Mouse (Mus musculus) ES-E14 (cell line): ENCODE data around the gene 4930518I15Rik. TPM values are rescaled to one million over a fixed set of nuclear protein-coding genes. Genes with fewer than 3 reads are reported as not detected.

ENCODE experiments used
- DNase-seq: peaks from one replicate; pipeline ENCODE4 v3.0.0-alpha.2; 2013; ENCODE audit warnings: low read depth, low spot score
- H3K27ac ChIP-seq: 2 replicates; pipeline ENCODE4 v1.5.1; 2012; ENCODE audit warnings: low read depth, mild to moderate bottlenecking, low read length, moderate library complexity, mixed read lengths; ENCODE audit not compliant: poor library complexity, insufficient read depth, severe bottlenecking
- H3K36me3 ChIP-seq: 2 replicates; pipeline ENCODE4 v1.6.1; 2012; ENCODE audit warnings: mild to moderate bottlenecking, low read length, moderate library complexity, mixed read lengths; ENCODE audit not compliant: control insufficient read depth, poor library complexity, insufficient read depth, severe bottlenecking
- H3K4me1 ChIP-seq, 2 experiments: fragments of 150-350 bp in 1 of 2; sonication (generic) in 1 of 2; 2 replicates each; pipeline ENCODE4 v1.6.1; 2012; ENCODE audit warnings: low read length in 2 of 2, mild to moderate bottlenecking in 1 of 2, mixed read lengths in 1 of 2; ENCODE audit not compliant: control insufficient read depth in 2 of 2, insufficient read depth in 2 of 2, poor library complexity in 1 of 2
- H3K4me3 ChIP-seq, 2 experiments: fragments of 150-350 bp in 1 of 2; sonication (generic) in 1 of 2; 2 replicates each; pipeline ENCODE4 v1.5.1; 2012; ENCODE audit warnings: low read length in 2 of 2, low read depth in 1 of 2, mild to moderate bottlenecking in 1 of 2, mixed read lengths in 1 of 2; ENCODE audit not compliant: insufficient read depth in 1 of 2, poor library complexity in 1 of 2, severe bottlenecking in 1 of 2
- H3K9ac ChIP-seq: 2 replicates; pipeline ENCODE4 v1.6.1; 2012; ENCODE audit warnings: low read depth, mild to moderate bottlenecking, low read length, mixed read lengths; ENCODE audit not compliant: poor library complexity, insufficient read depth, severe bottlenecking
- H3K9me3 ChIP-seq: fragments of 150-350 bp; sonication (generic); 2 replicates; pipeline ENCODE4 v1.6.1; 2012; ENCODE audit warnings: low read depth, mild to moderate bottlenecking, low read length; ENCODE audit not compliant: control insufficient read depth, insufficient read depth
- CHD2 ChIP-seq: IDR thresholded peaks from 2 replicates; pipeline ENCODE4 v1.6.1; 2014; ENCODE audit warnings: mild to moderate bottlenecking, low read depth, low read length, inconsistent platforms
- HCFC1 ChIP-seq: IDR thresholded peaks from 2 replicates; pipeline ENCODE4 v1.6.1; 2012; ENCODE audit warnings: low read length, inconsistent platforms, borderline replicate concordance; ENCODE audit not compliant: insufficient read depth
- MAFK ChIP-seq: IDR thresholded peaks from 2 replicates; pipeline ENCODE4 v1.6.1; 2014; ENCODE audit warnings: mild to moderate bottlenecking, low read depth, low read length, inconsistent platforms; ENCODE audit not compliant: insufficient read depth
- ZC3H11A ChIP-seq: IDR thresholded peaks from 2 replicates; pipeline ENCODE4 v1.6.1; 2012; ENCODE audit warnings: low read depth, mild to moderate bottlenecking, inconsistent platforms, low read length, borderline replicate concordance
- ZNF384 ChIP-seq: IDR thresholded peaks from 2 replicates; pipeline ENCODE4 v1.6.1; 2012; ENCODE audit warnings: low read depth, low read length, inconsistent platforms
- in situ Hi-C, 2 experiments: fragments of 600-800 bp; cut with MboI; formaldehyde crosslinking; loops; one replicate each; pipeline ENCODE4 v1.15.1; 2025; ENCODE audit warnings: low sequenced_read_pairs in 2 of 2, inconsistent platforms in 1 of 2; ENCODE audit not compliant: unreplicated experiment in 2 of 2
- total RNA-seq: library from RNA; depleted of rRNA; stranded (reverse); fragments of 300-350 nt; gene quantifications from 2 replicates; pipeline ENCODE4 v1.2.3, GENCODE M21; 2012

The 4930518I15Rik gene
- total RNA-seq, 1 experiment: 0.89 TPM

- no peaks in the 10 kb centered on the region for H3K9me3 ChIP-seq
- peaks cover 0 to 15% of the 10 kb centered on the region in 2 experiments; a peak in 1 of 4 replicates for H3K4me1 ChIP-seq
- H3K36me3 ChIP-seq: peaks cover 56% of the 10 kb centered on the region
- no peak overlapping the region for H3K9ac ChIP-seq
- no peak for DNase-seq
- H3K27ac ChIP-seq: no peak overlapping the region
- H3K4me3 ChIP-seq: no peak overlapping the region
- TF ChIP-seq ZC3H11A (no peak), MAFK (no peak), CHD2 (no peak), ZNF384 (no peak), HCFC1 (no peak)
- in situ Hi-C loops: no loop called here
Observed at GRCm38 (mm10) chr2:156850505-156850904, 7.2 kb downstream of the 4930518I15Rik start.

- no peak for DNase-seq
- in situ Hi-C loops: no loop called here
- H3K9me3 ChIP-seq: no peaks in the 10 kb centered on the region
- peaks cover 65% of the 10 kb centered on the region for H3K36me3 ChIP-seq
- no peak overlapping the region for H3K9ac ChIP-seq
- H3K4me1 ChIP-seq: peaks cover 2 to 32% of the 10 kb centered on the region in 2 experiments; a peak in 2 of 4 replicates
- H3K27ac ChIP-seq: no peak overlapping the region
- H3K4me3 ChIP-seq: no peak overlapping the region
- TF ChIP-seq ZNF384: no peak
Observed at GRCm38 (mm10) chr2:156848526-156849182, 9.1 kb downstream of the 4930518I15Rik start.

GRCm38 (mm10) chr2:156847653-156848052 is 10.1 kb downstream of the 4930518I15Rik start:
- Histone ChIP-seq H3K36me3 (peaks cover 64% of the 10 kb centered on the region), H3K27ac (no peak overlapping the region), H3K9ac (no peak overlapping the region), H3K4me3 (no peak overlapping the region), H3K9me3 (no peaks in the 10 kb centered on the region), H3K4me1 (peaks cover 6 to 38% of the 10 kb centered on the region in 2 experiments; a peak in 2 of 4 replicates)
- in situ Hi-C loops: no loop called here
- no peak for DNase-seq
- no peak for TF ChIP-seq ZC3H11A
- no peak for TF ChIP-seq CHD2
- TF ChIP-seq HCFC1: no peak
- TF ChIP-seq MAFK: no peak
- no peak for TF ChIP-seq ZNF384

GRCm38 (mm10) chr2:156844715-156845114 is 13.0 kb downstream of the 4930518I15Rik start:
- Histone ChIP-seq H3K27ac (no peak overlapping the region), H3K4me3 (no peak overlapping the region), H3K9me3 (no peaks in the 10 kb centered on the region), H3K9ac (peak overlapping the region; percentile 37; the same call in 1 of the 2 replicates), H3K36me3 (peaks cover 44% of the 10 kb centered on the region), H3K4me1 (peaks cover 6 to 36% of the 10 kb centered on the region in 2 experiments; a peak in 2 of 4 replicates)
- DNase-seq: no peak
- in situ Hi-C loops: no loop called here
- TF ChIP-seq MAFK (no peak), ZNF384 (no peak), ZC3H11A (no peak), CHD2 (no peak), HCFC1 (no peak)

GRCm38 (mm10) chr2:156843331-156843730 is 14.4 kb downstream of the 4930518I15Rik start:
- Histone ChIP-seq H3K27ac (no peak overlapping the region), H3K4me1 (peaks cover 6 to 31% of the 10 kb centered on the region in 2 experiments; a peak in 3 of 4 replicates), H3K36me3 (peaks cover 36% of the 10 kb centered on the region), H3K9me3 (no peaks in the 10 kb centered on the region), H3K9ac (peak overlapping the region; percentile 66; the same call in 1 of the 2 replicates), H3K4me3 (peak overlapping the region; percentile 39 to 93; a peak in 3 of 4 replicates)
- no peak for TF ChIP-seq MAFK
- no peak for TF ChIP-seq ZNF384
- no peak for TF ChIP-seq HCFC1
- TF ChIP-seq ZC3H11A: no peak
- TF ChIP-seq CHD2: no peak
- in situ Hi-C loops: no loop called here
- DNase-seq: no peak
